Mouse (Mus musculus) heart, postnatal 0 days (tissue): Measurements from ENCODE around the gene Gm20605. TPM values are rescaled to one million over a fixed set of nuclear protein-coding genes. Genes with fewer than 3 reads are reported as not detected.

ENCODE experiments used
- ATAC-seq: fragments of 200-750 bp; cut with Nextera tagmentation; 2 replicates; pipeline ENCODE4 v1.8.0; 2017; ENCODE audit warnings: low read depth, moderate number of reproducible peaks, moderate library complexity; ENCODE audit not compliant: insufficient read depth
- DNase-seq: peaks from one replicate; pipeline ENCODE4 v3.0.0-alpha.2; 2016; ENCODE audit warnings: low spot score
- H3K27ac ChIP-seq: fragments of 300-500 bp; sonication (generic); 2 replicates; pipeline ENCODE4 v1.5.1; 2014; ENCODE audit warnings: low read depth, mild to moderate bottlenecking
- H3K27me3 ChIP-seq: fragments of 300-500 bp; sonication (generic); 2 replicates; pipeline ENCODE4 v1.6.1; 2014; ENCODE audit warnings: low read length, mixed read lengths; ENCODE audit not compliant: control insufficient read depth, insufficient read depth
- H3K36me3 ChIP-seq: fragments of 300-500 bp; sonication (generic); replicated peaks from 2 replicates; pipeline ENCODE4 v1.6.1; 2014; ENCODE audit warnings: low read length, mixed read lengths; ENCODE audit not compliant: control insufficient read depth, insufficient read depth
- H3K4me1 ChIP-seq: fragments of 300-500 bp; sonication (generic); 2 replicates; pipeline ENCODE4 v1.6.1; 2014; ENCODE audit warnings: antibody characterized with exemption; ENCODE audit not compliant: control insufficient read depth, insufficient read depth
- H3K4me2 ChIP-seq: fragments of 300-500 bp; sonication (generic); 2 replicates; pipeline ENCODE4 v1.6.1; 2014; ENCODE audit warnings: low read depth, mild to moderate bottlenecking, low read length, moderate library complexity
- H3K4me3 ChIP-seq: fragments of 300-500 bp; sonication (generic); 2 replicates; pipeline ENCODE4 v1.5.1; 2014; ENCODE audit warnings: low read depth, low read length
- H3K9ac ChIP-seq: fragments of 300-500 bp; sonication (generic); replicated peaks from 2 replicates; pipeline ENCODE4 v1.6.1; 2014; ENCODE audit warnings: low read depth, low read length, mixed read lengths
- H3K9me3 ChIP-seq: fragments of 300-500 bp; sonication (generic); replicated peaks from 2 replicates; pipeline ENCODE4 v1.6.1; 2016; ENCODE audit warnings: low read length; ENCODE audit not compliant: control insufficient read depth
- CTCF ChIP-seq: IDR thresholded peaks from 2 replicates; pipeline ENCODE4 v1.5.1; 2016; ENCODE audit warnings: antibody characterized with exemption, control low read depth, low read depth
- EP300 ChIP-seq: IDR thresholded peaks from 2 replicates; pipeline ENCODE4 v1.6.1; 2016; ENCODE audit warnings: antibody characterized with exemption, low read depth
- WGBS: fragments of 180-500 bp; shearing (Covaris S2); extraction: QIAGEN DNeasy Blood & Tissue Kit; methylation state at CpG from one replicate; pipeline ENCODE4 v1.1.7; 2014; 5-methylcytosine and 5-hydroxymethylcytosine counted together
- polyA plus RNA-seq: library from polyadenylated mRNA; unstranded; fragments of >200 nt; fragmentation: Nextera tagmentation; extraction: Ambion mirVana; gene quantifications from 2 replicates; pipeline ENCODE4 v1.2.1, GENCODE M21; 2015
- total RNA-seq: library from RNA; depleted of rRNA; stranded (reverse); fragments of >200 nt; gene quantifications from 2 replicates; pipeline ENCODE4 v1.2.3, GENCODE M21; 2014; ENCODE audit warnings: low replicate concordance; rRNA removed

The Gm20605 gene
- total and polyA plus RNA-seq, 2 experiments from 2014 or later = 1.6 to 2.5 TPM

GRCm38 (mm10) chr5:137690531-137690930, 61.6 kb downstream of the Gm20605 start:
- no peaks in the 10 kb centered on the region for H3K9me3 ChIP-seq
- ATAC-seq (peak; percentile 36; the same call in 1 of the 2 replicates), DNase-seq (no peak)
- no peak overlapping the region for H3K9ac ChIP-seq
- H3K4me1 ChIP-seq = 0 out of 2 replicates have a peak, but pooled peaks cover 8% of the 10 kb centered on the region
- H3K4me3 ChIP-seq = no peak overlapping the region
- no peak for TF ChIP-seq EP300
- no peak for TF ChIP-seq CTCF
- H3K27me3 ChIP-seq = no peaks in the 10 kb centered on the region
- peak overlapping the region; percentile 73 for H3K27ac ChIP-seq
- H3K4me2 ChIP-seq = no peak overlapping the region; the same call in 1 of the 2 replicates
- 16% methylated on average over 9 of the region's 9 CpGs for whole genome bisulfite sequencing
- no peaks in the 10 kb centered on the region for H3K36me3 ChIP-seq

- TF ChIP-seq CTCF (no peak), EP300 (no peak)
- H3K4me1 ChIP-seq = 0 out of 2 replicates have a peak, but pooled peaks cover 8% of the 10 kb centered on the region
- no peak for ATAC-seq
- H3K36me3 ChIP-seq = no peaks in the 10 kb centered on the region
- 54% methylated on average over 1 of the region's 1 CpGs for WGBS
- H3K27ac ChIP-seq = no peak overlapping the region
- no peak overlapping the region for H3K4me3 ChIP-seq
- DNase-seq = no peak
- H3K27me3 ChIP-seq = no peaks in the 10 kb centered on the region
- H3K4me2 ChIP-seq = no peak overlapping the region
- H3K9me3 ChIP-seq = no peaks in the 10 kb centered on the region
- H3K9ac ChIP-seq = no peak overlapping the region
Measured at GRCm38 (mm10) chr5:137691881-137692280, 62.9 kb downstream of the Gm20605 start.

Other genes starting within 250 kb of the Gm20605 start
- under 0.01 and 0.43 TPM in 2 replicates for gene Zan, start 152.1 kb upstream of the Gm20605 start, total RNA-seq
- gene Zan, start 152.1 kb upstream of the Gm20605 start, polyA plus RNA-seq = 0.04 TPM in 2 replicates
- gene Pop7, start 126.7 kb upstream of the Gm20605 start, total RNA-seq = 40.1 and 61.3 TPM in 2 replicates
- gene Pop7, start 126.7 kb upstream of the Gm20605 start, polyA plus RNA-seq = 39.9 and 40.6 TPM in 2 replicates
- gene Gigyf1, start 110.6 kb upstream of the Gm20605 start, total RNA-seq = 12.0 and 17.7 TPM in 2 replicates
- gene Gigyf1, start 110.6 kb upstream of the Gm20605 start, polyA plus RNA-seq = 7.2 TPM in 2 replicates
- gene Epo, start 95.9 kb upstream of the Gm20605 start, total RNA-seq = not detected in 2 replicates
- gene Epo, start 95.9 kb upstream of the Gm20605 start, polyA plus RNA-seq = not detected in 2 replicates
- gene Gnb2, start 95.7 kb upstream of the Gm20605 start, total RNA-seq = 599 and 872 TPM in 2 replicates
- 301 TPM in 2 replicates for gene Gnb2, start 95.7 kb upstream of the Gm20605 start, polyA plus RNA-seq
- gene Actl6b, start 75.7 kb upstream of the Gm20605 start, total RNA-seq = not detected in 2 replicates
- gene Actl6b, start 75.7 kb upstream of the Gm20605 start, polyA plus RNA-seq = not detected in 2 replicates
- 0.50 TPM in 1 of 2 replicates, not detected in the other for gene Tfr2, start 59.3 kb upstream of the Gm20605 start, total RNA-seq
- gene Tfr2, start 59.3 kb upstream of the Gm20605 start, polyA plus RNA-seq = 0.07 and 0.12 TPM in 2 replicates
- gene Mospd3, start 28.1 kb upstream of the Gm20605 start, total RNA-seq = 9.3 TPM in 1 of 2 replicates, not detected in the other
- 18.3 and 19.7 TPM in 2 replicates for gene Mospd3, start 28.1 kb upstream of the Gm20605 start, polyA plus RNA-seq
- 172 and 201 TPM in 2 replicates for gene Pcolce, start 15.4 kb upstream of the Gm20605 start, total RNA-seq
- gene Pcolce, start 15.4 kb upstream of the Gm20605 start, polyA plus RNA-seq = 116 and 122 TPM in 2 replicates
- 0.65 TPM in 1 of 2 replicates, not detected in the other for gene Fbxo24, start 173 bp upstream of the Gm20605 start, total RNA-seq
- 0.11 and 0.16 TPM in 2 replicates for gene Fbxo24, start 173 bp upstream of the Gm20605 start, polyA plus RNA-seq
- 12.7 and 19.7 TPM in 2 replicates for gene Lrch4, start 54 bp upstream of the Gm20605 start, total RNA-seq
- gene Lrch4, start 54 bp upstream of the Gm20605 start, polyA plus RNA-seq = 15.9 and 17.8 TPM in 2 replicates
- gene Sap25, start 12.2 kb downstream of the Gm20605 start, total RNA-seq = 10.4 TPM in 1 of 2 replicates, not detected in the other
- 1.5 and 2.8 TPM in 2 replicates for gene Sap25, start 12.2 kb downstream of the Gm20605 start, polyA plus RNA-seq
- 7.6 TPM in 1 of 2 replicates, not detected in the other for gene Irs3, start 16.5 kb downstream of the Gm20605 start, total RNA-seq
- 0.08 and 0.23 TPM in 2 replicates for gene Irs3, start 16.5 kb downstream of the Gm20605 start, polyA plus RNA-seq
- 27.0 and 28.8 TPM in 2 replicates for gene Agfg2, start 55.6 kb downstream of the Gm20605 start, total RNA-seq
- 14.3 and 15.5 TPM in 2 replicates for gene Agfg2, start 55.6 kb downstream of the Gm20605 start, polyA plus RNA-seq
- 1.3 and 5.8 TPM in 2 replicates for gene Nyap1, start 112.4 kb downstream of the Gm20605 start, total RNA-seq
- gene Nyap1, start 112.4 kb downstream of the Gm20605 start, polyA plus RNA-seq = 0.56 and 0.65 TPM in 2 replicates
- 167 and 192 TPM in 2 replicates for gene Tsc22d4, start 116.6 kb downstream of the Gm20605 start, total RNA-seq
- gene Tsc22d4, start 116.6 kb downstream of the Gm20605 start, polyA plus RNA-seq = 221 and 232 TPM in 2 replicates
- gene Ppp1r35, start 149.7 kb downstream of the Gm20605 start, total RNA-seq = 24.0 and 24.5 TPM in 2 replicates
- 10.4 and 15.4 TPM in 2 replicates for gene Ppp1r35, start 149.7 kb downstream of the Gm20605 start, polyA plus RNA-seq
- 18.0 and 19.6 TPM in 2 replicates for gene Mepce, start 158.5 kb downstream of the Gm20605 start, total RNA-seq
- gene Mepce, start 158.5 kb downstream of the Gm20605 start, polyA plus RNA-seq = 5.0 and 5.4 TPM in 2 replicates
- 1.4 and 8.7 TPM in 2 replicates for gene Zcwpw1, start 158.6 kb downstream of the Gm20605 start, total RNA-seq
- 2.2 and 3.6 TPM in 2 replicates for gene Zcwpw1, start 158.6 kb downstream of the Gm20605 start, polyA plus RNA-seq
- gene Pilra, start 207.1 kb downstream of the Gm20605 start, total RNA-seq = 3.7 and 78.0 TPM in 2 replicates
- 2.0 TPM in 2 replicates for gene Pilra, start 207.1 kb downstream of the Gm20605 start, polyA plus RNA-seq
- gene Pilrb1, start 228.9 kb downstream of the Gm20605 start, total RNA-seq = 0.66 TPM in 1 of 2 replicates, not detected in the other
- 0.45 and 0.75 TPM in 2 replicates for gene Pilrb1, start 228.9 kb downstream of the Gm20605 start, polyA plus RNA-seq
- 2.4 TPM in 1 of 2 replicates, not detected in the other for gene Pilrb2, start 242.6 kb downstream of the Gm20605 start, total RNA-seq
- gene Pilrb2, start 242.6 kb downstream of the Gm20605 start, polyA plus RNA-seq = 1.2 and 1.6 TPM in 2 replicates